Mouse (Mus musculus) splenic B cell, adult 2 months (primary cell): Measurements from ENCODE around the gene Naa35.
"Not testable (repeated sequence)": the region's sequence is repeated elsewhere in the genome, so short reads cannot be mapped to it uniquely, and the experiment has no call there.

Experiments
- DNase-seq: peaks from one replicate; pipeline ENCODE4 v3.0.0-alpha.2; 2011; ENCODE audit warnings: low read depth, low spot score
- H3K27me3 ChIP-seq: 2 replicates; pipeline ENCODE4 v1.6.1; 2012; ENCODE audit warnings: mild to moderate bottlenecking, low read length, moderate library complexity, mixed read lengths; ENCODE audit not compliant: control insufficient read depth, poor library complexity, insufficient read depth, severe bottlenecking
- H3K36me3 ChIP-seq: 2 replicates; pipeline ENCODE4 v1.6.1; 2012; ENCODE audit warnings: mild to moderate bottlenecking, low read length, moderate library complexity, mixed read lengths; ENCODE audit not compliant: control insufficient read depth, poor library complexity, insufficient read depth, severe bottlenecking

The Naa35 gene

GRCm38 (mm10) chr13:59557185-59557985 lies 27.7 kb upstream of the Naa35 start:
- peak; percentile 91 for DNase-seq
- no peaks in the 10 kb centered on the region for H3K36me3 ChIP-seq
- H3K27me3 ChIP-seq, result no peaks in the 10 kb centered on the region

DNA sequence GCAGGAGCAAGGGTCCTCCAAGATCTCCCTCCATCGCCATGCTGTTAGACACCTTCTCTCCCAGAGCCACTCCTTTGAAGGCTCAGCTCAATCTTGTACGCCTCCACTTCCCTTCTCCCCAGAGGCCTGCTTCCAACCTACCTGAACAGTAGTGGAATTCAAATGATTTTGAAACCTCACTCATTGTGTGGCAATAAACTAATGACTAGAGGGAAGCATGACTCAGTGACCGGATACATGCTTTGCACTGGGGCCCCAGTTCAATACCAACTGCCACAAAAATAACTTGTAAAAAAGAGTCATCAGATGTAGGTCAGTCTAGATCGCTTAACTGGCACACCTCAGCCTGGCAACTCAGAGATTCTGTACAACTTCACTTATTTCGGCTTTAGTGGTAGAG lies 26.3 kb upstream of the Naa35 start:
- no peaks in the 10 kb centered on the region for H3K27me3 ChIP-seq
- no peaks in the 10 kb centered on the region for H3K36me3 ChIP-seq
- no peak for DNase-seq

DNA sequence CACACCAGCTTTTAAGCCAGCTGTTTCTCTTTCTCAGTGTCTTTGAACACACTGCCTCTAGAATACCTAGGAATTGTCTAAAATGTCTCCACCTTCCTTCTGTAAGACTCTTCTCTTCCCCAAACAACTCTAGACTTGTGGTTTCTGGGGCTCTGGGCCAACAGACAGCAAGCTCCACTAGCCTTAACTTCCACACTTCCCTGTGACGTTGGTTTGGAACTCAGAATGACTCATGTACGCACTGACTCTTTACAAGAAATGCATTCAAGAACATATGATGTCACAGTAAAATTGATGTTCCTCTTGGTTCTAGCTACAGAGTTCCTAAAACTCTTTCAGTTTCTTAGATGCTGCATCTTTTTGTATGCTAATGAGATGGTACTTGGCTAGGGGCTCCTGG lies 22.6 kb upstream of the Naa35 start:
- DNase-seq, result no peak
- H3K36me3 ChIP-seq, result no peaks in the 10 kb centered on the region
- no peaks in the 10 kb centered on the region for H3K27me3 ChIP-seq

GRCm38 (mm10) chr13:59564505-59564904 lies 20.6 kb upstream of the Naa35 start:
- DNase-seq, result no peak
- Histone ChIP-seq H3K36me3 (no peaks in the 10 kb centered on the region), H3K27me3 (no peaks in the 10 kb centered on the region)

DNA sequence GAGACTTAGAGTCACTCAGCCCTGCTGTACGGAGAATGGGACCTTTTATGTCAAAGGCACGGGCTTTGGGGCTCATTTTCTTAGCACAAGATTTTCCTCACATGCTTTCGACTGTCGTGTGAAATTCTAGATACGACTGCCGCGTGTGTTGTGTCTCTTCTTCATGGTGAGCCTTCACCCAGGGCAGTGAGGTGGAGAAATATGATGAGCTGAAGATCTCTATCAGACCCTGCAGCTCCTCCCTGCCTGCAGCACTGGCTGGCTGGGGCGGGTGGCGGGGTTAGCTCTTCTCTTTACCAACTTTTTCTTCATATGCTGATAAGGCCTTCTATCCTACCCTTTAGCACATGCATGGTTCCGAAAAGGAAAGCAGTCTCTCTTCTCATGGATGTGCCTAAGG lies 20.1 kb upstream of the Naa35 start:
- Histone ChIP-seq H3K36me3 (no peaks in the 10 kb centered on the region), H3K27me3 (no peaks in the 10 kb centered on the region)
- no peak for DNase-seq

GRCm38 (mm10) chr13:59565945-59566520 lies 19.0 kb upstream of the Naa35 start:
- DNase-seq, result no peak

GRCm38 (mm10) chr13:59571107-59571506 lies 14.0 kb upstream of the Naa35 start:
- Histone ChIP-seq H3K27me3 (no peaks in the 10 kb centered on the region), H3K36me3 (no peaks in the 10 kb centered on the region)
- no peak for DNase-seq

More at GRCm38 (mm10) chr13:59565945-59566520, 19.0 kb upstream of the Naa35 start:
- H3K27me3 ChIP-seq, result no peaks in the 10 kb centered on the region
- no peaks in the 10 kb centered on the region for H3K36me3 ChIP-seq

GRCm38 (mm10) chr13:59572549-59572948 lies 12.5 kb upstream of the Naa35 start:
- DNase-seq, result no peak
- H3K36me3 ChIP-seq, result no peaks in the 10 kb centered on the region
- no peaks in the 10 kb centered on the region for H3K27me3 ChIP-seq

DNA sequence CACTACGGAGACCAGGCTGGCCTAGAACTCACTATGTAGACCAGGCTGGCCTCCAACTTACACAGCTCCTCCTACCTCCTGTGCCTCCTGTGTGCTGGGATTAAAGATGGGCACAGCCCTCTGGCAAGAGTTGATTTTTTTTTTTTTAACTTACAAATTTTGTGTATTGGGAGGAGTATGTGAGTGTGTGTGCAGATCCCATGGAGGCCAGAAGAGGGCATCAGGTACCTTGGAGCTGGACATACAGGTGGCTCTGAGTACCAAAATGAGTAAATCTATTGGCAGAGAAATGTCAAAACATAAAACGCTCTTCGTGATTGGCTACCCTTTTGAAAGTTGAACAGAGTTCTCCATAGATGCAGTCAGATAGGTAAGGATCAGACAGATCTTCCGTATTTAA lies 4.1 kb upstream of the Naa35 start:
- Histone ChIP-seq H3K27me3 (no peaks in the 10 kb centered on the region), H3K36me3 (no peaks in the 10 kb centered on the region)
- peak; percentile 33 for DNase-seq

GRCm38 (mm10) chr13:59584481-59584880 lies 578 bp upstream of the Naa35 start:
- Histone ChIP-seq H3K27me3 (no peaks in the 10 kb centered on the region), H3K36me3 (no peaks in the 10 kb centered on the region)
- peak; percentile 15 for DNase-seq

- DNase-seq, result no peak
- H3K36me3 ChIP-seq, result no peaks in the 10 kb centered on the region
- no peaks in the 10 kb centered on the region for H3K27me3 ChIP-seq
These were observed 568 bp downstream of the Naa35 start for GRCm38 (mm10) chr13:59585648-59586005.

DNA sequence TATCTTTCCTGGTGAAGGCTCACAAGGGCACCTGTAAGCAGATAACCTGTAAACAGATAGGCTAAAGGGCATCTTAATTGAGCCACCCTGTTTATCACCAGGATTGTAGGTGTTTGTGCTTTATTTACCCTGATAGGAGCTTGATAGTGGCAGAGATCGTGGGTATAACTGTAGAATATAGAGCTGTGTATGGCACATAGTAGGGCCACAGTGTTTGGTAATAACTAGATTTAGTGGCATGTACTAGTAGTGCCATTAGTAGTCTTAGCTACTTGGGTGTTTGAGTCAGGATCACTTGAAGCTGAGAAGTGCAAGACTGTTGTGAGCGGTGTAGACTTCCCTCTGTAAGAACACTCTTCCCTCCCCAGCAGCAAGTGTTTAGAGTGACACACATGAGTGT lies 2.1 kb downstream of the Naa35 start:
- Histone ChIP-seq H3K36me3 (0 out of 2 replicates have a peak, but pooled peaks cover 4% of the 10 kb centered on the region), H3K27me3 (no peaks in the 10 kb centered on the region)
- no peak for DNase-seq

DNA sequence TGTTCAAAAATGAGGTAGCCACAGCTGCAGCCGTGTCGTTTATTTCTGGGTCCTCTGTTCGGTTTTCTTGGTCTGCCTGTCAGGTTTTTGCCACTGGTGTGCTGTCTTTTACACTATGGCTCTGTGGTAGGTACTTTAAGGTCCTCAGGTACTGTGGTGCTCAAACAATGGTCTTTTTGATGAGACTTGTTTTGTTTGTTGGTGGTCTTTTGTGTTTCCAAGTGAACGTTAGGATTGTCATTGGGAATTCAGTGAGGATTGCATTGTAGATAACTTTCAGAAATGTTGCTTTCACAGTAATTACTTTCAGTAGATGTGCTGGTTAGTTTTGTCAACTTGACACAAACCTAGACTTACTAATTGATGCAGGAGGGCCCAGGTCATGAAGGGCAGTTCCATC lies 4.6 kb downstream of the Naa35 start:
- DNase-seq, result no peak
- H3K36me3 ChIP-seq, result 0 out of 2 replicates have a peak, but pooled peaks cover 4% of the 10 kb centered on the region
- no peaks in the 10 kb centered on the region for H3K27me3 ChIP-seq

DNA sequence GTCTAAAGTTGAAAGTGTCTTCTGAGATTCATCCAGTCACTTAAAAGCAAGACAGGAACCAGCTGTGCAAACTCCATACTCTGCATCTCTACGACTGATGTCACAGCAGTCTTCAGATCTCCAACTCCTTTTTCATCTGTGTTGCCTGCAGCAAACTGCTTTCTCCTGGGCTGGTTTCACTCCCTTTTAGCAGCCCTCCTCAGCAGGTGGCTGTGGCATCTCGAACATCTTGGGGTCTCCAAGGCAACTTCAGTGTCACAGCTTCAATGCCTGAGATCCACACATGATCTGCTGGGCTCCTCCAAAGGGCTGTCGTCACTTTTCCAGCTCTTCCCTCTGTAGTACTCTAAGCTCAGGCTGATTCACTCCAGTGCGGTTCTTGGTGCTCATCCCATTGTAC lies 5.6 kb downstream of the Naa35 start:
- Histone ChIP-seq H3K27me3 (no peaks in the 10 kb centered on the region), H3K36me3 (0 out of 2 replicates have a peak, but pooled peaks cover 7% of the 10 kb centered on the region)
- DNase-seq, result no peak

GRCm38 (mm10) chr13:59592058-59592457 lies 7.0 kb downstream of the Naa35 start:
- not testable (repeated sequence) for H3K36me3 ChIP-seq, H3K27me3 ChIP-seq, DNase-seq
